Mouse (Mus musculus): ENCODE results near the gene 2900011O08Rik. TPM values are rescaled to one million over a fixed set of nuclear protein-coding genes. Genes with fewer than 3 reads are reported as not detected.

Gene 2900011O08Rik
- not detected for polyA plus RNA-seq (2017; shearing (Covaris generic))

GRCm38 (mm10) chr16:13986574-13987478 is at the start of gene 2900011O08Rik, which contains the start of gene Ifitm7:
2900011O08Rik (plus strand) TSS chr16:13986604.
Ifitm7 (minus strand) TSS chr16:13986888.

Other genes starting within 250 kb of the 2900011O08Rik start
- gene Rrn3, start 205.9 kb upstream of the 2900011O08Rik start, polyA plus RNA-seq (2017; shearing (Covaris generic)): 37.4 TPM
- 110 TPM for gene Ntan1, start 167.8 kb upstream of the 2900011O08Rik start, polyA plus RNA-seq (2017; shearing (Covaris generic))
- gene Pdxdc1, start 83.5 kb upstream of the 2900011O08Rik start, polyA plus RNA-seq (2017; shearing (Covaris generic)): 41.7 TPM
- 0.91 TPM for gene Mpv17l, start 83.4 kb upstream of the 2900011O08Rik start, polyA plus RNA-seq (2017; shearing (Covaris generic))
- not detected for gene Ifitm7, start 284 bp downstream of the 2900011O08Rik start, polyA plus RNA-seq (2017; shearing (Covaris generic))
- gene Nde1, start 176.7 kb downstream of the 2900011O08Rik start, polyA plus RNA-seq (2017; shearing (Covaris generic)): 44.1 TPM
- 6.5 TPM for gene Marf1, start 176.7 kb downstream of the 2900011O08Rik start, polyA plus RNA-seq (2017; shearing (Covaris generic))

Data from effector memory CD4-positive, alpha-beta T cell, adult 5 months (primary cell).